Mouse (Mus musculus) stomach, postnatal 0 days (tissue): ENCODE data around the gene Cisd2.

Experiments used
- CTCF ChIP-seq: IDR thresholded peaks from 2 replicates; pipeline ENCODE4 v1.5.1; 2016; ENCODE audit warnings: antibody characterized with exemption, low read depth, mild to moderate bottlenecking, moderate library complexity
- EP300 ChIP-seq: optimal IDR thresholded peaks from 2 replicates; pipeline ENCODE3; 2016; ENCODE audit warnings: antibody characterized with exemption

DNA sequence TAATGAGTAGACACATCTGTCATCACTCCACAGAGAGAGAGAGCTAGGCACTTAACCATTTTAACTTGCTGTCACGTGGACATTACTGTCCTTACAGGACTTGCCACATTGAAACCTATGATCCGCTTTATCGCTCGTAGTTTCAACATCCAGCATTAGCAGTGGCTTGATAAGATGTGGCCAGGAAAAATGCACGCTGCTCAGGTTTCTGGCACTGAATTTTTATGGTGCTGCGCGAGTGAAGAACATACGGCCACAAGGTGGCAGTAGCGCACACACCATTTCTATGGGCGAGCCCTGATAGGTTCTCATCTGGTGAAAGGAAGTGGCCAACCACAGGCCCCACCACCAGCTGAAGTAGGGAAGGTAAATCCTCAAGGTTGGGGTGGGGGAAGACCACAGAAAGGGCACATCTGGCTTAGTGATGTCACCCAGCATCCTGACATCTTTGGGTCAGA is 21.5 kb downstream of the Cisd2 start:
- peak; percentile 96 for TF ChIP-seq CTCF
- TF ChIP-seq EP300, result no peak
